In the genomic region with DNA sequence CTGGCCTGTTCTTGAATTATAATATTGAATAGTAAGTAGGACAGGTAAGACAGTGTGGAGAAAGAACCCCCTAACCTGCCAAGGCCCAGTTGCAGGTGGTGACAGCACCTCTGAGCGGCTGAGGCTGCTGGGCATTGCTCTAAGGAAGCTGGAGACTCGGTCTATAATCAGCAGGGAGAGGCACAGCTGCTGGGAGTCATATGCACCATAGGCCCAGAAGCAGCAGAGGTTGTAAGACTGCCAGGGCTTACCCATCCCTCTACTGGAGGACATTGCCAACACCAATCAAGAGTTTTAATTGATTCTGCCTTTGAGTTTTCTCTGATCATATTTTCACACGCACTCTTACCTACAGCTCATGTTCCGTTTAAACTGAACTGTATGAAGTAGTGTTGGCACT, we compare ENCODE assay signal across 17 mouse cellular contexts.
A peak's percentile ranks its signal among the peaks of the same experiment; 100 is the strongest.
DNase-seq lines count a peak whose midpoint lies in the region; ATAC-seq and TF ChIP-seq lines count a peak whose summit lies in the region.
"Had no signal": no experiment of that assay in that cellular context is flagged by ENCODE, and none has a peak within 500 bp of the region (broad histone marks: within the 10 kb centered on the region; RNA-seq: fewer than 3 reads in every experiment).

No protein-coding gene starts in this region.

- WGBS in forebrain, embryonic 13.5 days, result 80% methylated on average over 4 of the region's 4 CpGs
- 85% methylated on average over 4 of the region's 4 CpGs for WGBS in forebrain, embryonic 10.5 days
- 75% methylated on average over 4 of the region's 4 CpGs for WGBS in hindbrain, embryonic 14.5 days
- 84% methylated on average over 4 of the region's 4 CpGs for WGBS in hindbrain, embryonic 10.5 days
- WGBS in midbrain, embryonic 11.5 days, result 74% methylated on average over 4 of the region's 4 CpGs
- WGBS in midbrain, embryonic 13.5 days, result 75% methylated on average over 4 of the region's 4 CpGs

- no peak for DNase-seq in forebrain, embryonic 10.5 days (ENCODE audit: extremely low spot score, low spot score)
- DNase-seq in hindbrain, embryonic 14.5 days (ENCODE audit: low spot score), result peak; percentile 35
- DNase-seq in hindbrain, embryonic 10.5 days (ENCODE audit: low spot score), result no peak
- no peak for DNase-seq in midbrain, embryonic 11.5 days (ENCODE audit: low spot score, missing footprints)
- peak; percentile 58 for DNase-seq in brain, embryonic 14.5 days (ENCODE audit: low read depth)
- DNase-seq: adrenal gland, postnatal 10 days; cerebellum, adult 11-12 months; cerebellum, adult 9-11 months; gastrocnemius, postnatal 14 days; heart, adult 2 months; heart, postnatal 14 days had no signal

- no peak overlapping the region for H3K9ac ChIP-seq in forebrain, embryonic 13.5 days
- H3K9ac ChIP-seq in hindbrain, embryonic 14.5 days, result no peak overlapping the region
- H3K9ac ChIP-seq in midbrain, embryonic 11.5 days (ENCODE audit: low read length), result no peak overlapping the region
- H3K9ac ChIP-seq in midbrain, embryonic 13.5 days (replicated peaks), result no peak overlapping the region
- H3K9ac ChIP-seq: heart, embryonic 15.5 days had no signal

- no peaks in the 10 kb centered on the region for H3K9me3 ChIP-seq in forebrain, embryonic 13.5 days (replicated peaks)
- H3K9me3 ChIP-seq in forebrain, embryonic 10.5 days, result no peaks in the 10 kb centered on the region
- no peaks in the 10 kb centered on the region for H3K9me3 ChIP-seq in hindbrain, embryonic 14.5 days (ENCODE audit: control insufficient read depth, low read length)
- H3K9me3 ChIP-seq in hindbrain, embryonic 10.5 days, result no peaks in the 10 kb centered on the region
- H3K9me3 ChIP-seq in midbrain, embryonic 11.5 days (ENCODE audit: control insufficient read depth, low read length), result no peaks in the 10 kb centered on the region
- H3K9me3 ChIP-seq in midbrain, embryonic 13.5 days, result no peaks in the 10 kb centered on the region
- H3K9me3 ChIP-seq: embryonic facial prominence, embryonic 10.5 days; heart, embryonic 15.5 days had no signal

- no peak for TF ChIP-seq CTCF in brain, embryonic 14.5 days (IDR thresholded peaks at IDR 0.05; ENCODE audit: borderline replicate concordance, extremely low read depth, insufficient read depth, insufficient read length)

- no peak overlapping the region for H3K4me3 ChIP-seq in forebrain, embryonic 13.5 days
- no peak overlapping the region for H3K4me3 ChIP-seq in forebrain, embryonic 10.5 days
- no peak overlapping the region for H3K4me3 ChIP-seq in hindbrain, embryonic 14.5 days (replicated peaks; ENCODE audit: low read length)
- no peak overlapping the region for H3K4me3 ChIP-seq in hindbrain, embryonic 10.5 days
- no peak overlapping the region for H3K4me3 ChIP-seq in midbrain, embryonic 11.5 days (ENCODE audit: low read depth, low read length)
- no peak overlapping the region for H3K4me3 ChIP-seq in midbrain, embryonic 13.5 days (replicated peaks)
- H3K4me3 ChIP-seq: embryonic facial prominence, embryonic 10.5 days; heart, adult 2 months; heart, embryonic 15.5 days had no signal

- ATAC-seq in forebrain, embryonic 13.5 days, result peak; percentile 68
- ATAC-seq in hindbrain, embryonic 14.5 days (ENCODE audit: low FRiP score), result no peak
- ATAC-seq in midbrain, embryonic 11.5 days (ENCODE audit: low FRiP score), result 0 out of 2 replicates have a peak, but pooled peaks have one; percentile 35
- no peak for ATAC-seq in midbrain, embryonic 13.5 days
- ATAC-seq: intestine, embryonic 16.5 days had no signal

- no peaks in the 10 kb centered on the region for H3K36me3 ChIP-seq in forebrain, embryonic 13.5 days (ENCODE audit: poor library complexity, severe bottlenecking)
- no peaks in the 10 kb centered on the region for H3K36me3 ChIP-seq in forebrain, embryonic 10.5 days (replicated peaks)
- no peaks in the 10 kb centered on the region for H3K36me3 ChIP-seq in hindbrain, embryonic 14.5 days (replicated peaks; ENCODE audit: control insufficient read depth, insufficient read depth)
- H3K36me3 ChIP-seq in hindbrain, embryonic 10.5 days, result no peaks in the 10 kb centered on the region
- H3K36me3 ChIP-seq in midbrain, embryonic 11.5 days (ENCODE audit: control insufficient read depth, insufficient read depth, low read length), result no peaks in the 10 kb centered on the region
- H3K36me3 ChIP-seq in midbrain, embryonic 13.5 days, result no peaks in the 10 kb centered on the region
- H3K36me3 ChIP-seq: embryonic facial prominence, embryonic 10.5 days; heart, embryonic 15.5 days had no signal

- TF ChIP-seq POLR2A in brain, embryonic 14.5 days (IDR thresholded peaks at IDR 0.05; ENCODE audit: borderline replicate concordance, extremely low read depth, insufficient read depth, insufficient read length, poor library complexity, severe bottlenecking), result no peak

- no peak overlapping the region for H3K4me2 ChIP-seq in forebrain, embryonic 13.5 days
- no peak overlapping the region for H3K4me2 ChIP-seq in hindbrain, embryonic 14.5 days (replicated peaks)
- no peak overlapping the region for H3K4me2 ChIP-seq in midbrain, embryonic 11.5 days
- no peak overlapping the region for H3K4me2 ChIP-seq in midbrain, embryonic 13.5 days (replicated peaks)
- H3K4me2 ChIP-seq: heart, embryonic 11.5 days; heart, embryonic 15.5 days had no signal

- no peak overlapping the region for H3K27ac ChIP-seq in forebrain, embryonic 13.5 days
- H3K27ac ChIP-seq in forebrain, embryonic 10.5 days, result no peak overlapping the region
- no peak overlapping the region for H3K27ac ChIP-seq in hindbrain, embryonic 14.5 days
- no peak overlapping the region for H3K27ac ChIP-seq in hindbrain, embryonic 10.5 days
- no peak overlapping the region for H3K27ac ChIP-seq in midbrain, embryonic 11.5 days (ENCODE audit: low read depth, low read length)
- H3K27ac ChIP-seq in midbrain, embryonic 13.5 days, result no peak overlapping the region
- H3K27ac ChIP-seq: embryonic facial prominence, embryonic 10.5 days; heart, adult 2 months; heart, embryonic 15.5 days had no signal

- 0 out of 2 replicates have a peak, but pooled peaks cover 3% of the 10 kb centered on the region for H3K4me1 ChIP-seq in forebrain, embryonic 13.5 days
- H3K4me1 ChIP-seq in forebrain, embryonic 10.5 days, result no peaks in the 10 kb centered on the region
- no peaks in the 10 kb centered on the region for H3K4me1 ChIP-seq in hindbrain, embryonic 14.5 days (replicated peaks; ENCODE audit: control insufficient read depth, insufficient read depth, low read length)
- H3K4me1 ChIP-seq in hindbrain, embryonic 10.5 days (replicated peaks), result no peaks in the 10 kb centered on the region
- H3K4me1 ChIP-seq in midbrain, embryonic 11.5 days (ENCODE audit: control insufficient read depth, insufficient read depth, low read length), result no peaks in the 10 kb centered on the region
- H3K4me1 ChIP-seq in midbrain, embryonic 13.5 days (replicated peaks), result no peaks in the 10 kb centered on the region
- H3K4me1 ChIP-seq: heart, embryonic 15.5 days had no signal

- H3K27me3 ChIP-seq in forebrain, embryonic 13.5 days, result no peaks in the 10 kb centered on the region
- H3K27me3 ChIP-seq in forebrain, embryonic 10.5 days (ENCODE audit: poor library complexity, severe bottlenecking), result no peaks in the 10 kb centered on the region
- H3K27me3 ChIP-seq in hindbrain, embryonic 14.5 days (ENCODE audit: control insufficient read depth, insufficient read depth, low read length), result no peaks in the 10 kb centered on the region
- no peaks in the 10 kb centered on the region for H3K27me3 ChIP-seq in hindbrain, embryonic 10.5 days (ENCODE audit: insufficient read depth, poor library complexity, severe bottlenecking)
- H3K27me3 ChIP-seq in midbrain, embryonic 11.5 days (ENCODE audit: control insufficient read depth, insufficient read depth, low read length), result no peaks in the 10 kb centered on the region
- no peaks in the 10 kb centered on the region for H3K27me3 ChIP-seq in midbrain, embryonic 13.5 days
- H3K27me3 ChIP-seq: heart, embryonic 15.5 days had no signal

Comparison
In these comparisons a context has a peak if more than half of its experiments do, and no peak if none do; other contexts are left out.
1. ATAC-seq: peak in forebrain, embryonic 13.5 days (single experiment) and midbrain, embryonic 11.5 days (single experiment); none in hindbrain, embryonic 14.5 days (single experiment) and midbrain, embryonic 13.5 days (single experiment).
2. DNase-seq: peak in hindbrain, embryonic 14.5 days (single experiment) and brain, embryonic 14.5 days (single experiment); none in forebrain, embryonic 10.5 days (single experiment), hindbrain, embryonic 10.5 days (single experiment) and midbrain, embryonic 11.5 days (single experiment).